Mouse (Mus musculus) cerebellum, postnatal 36 days (tissue): ENCODE data around the gene Fance.
"Not testable (repeated sequence)": the region's sequence is repeated elsewhere in the genome, so short reads cannot be mapped to it uniquely, and the experiment has no call there.

Experiments used
- DNase-seq, 2 experiments: peaks; one replicate each; pipeline ENCODE4 v3.0.0; 2021 to 2022; ENCODE audit warnings: mixed read lengths in 2 of 2

Gene Fance

DNA sequence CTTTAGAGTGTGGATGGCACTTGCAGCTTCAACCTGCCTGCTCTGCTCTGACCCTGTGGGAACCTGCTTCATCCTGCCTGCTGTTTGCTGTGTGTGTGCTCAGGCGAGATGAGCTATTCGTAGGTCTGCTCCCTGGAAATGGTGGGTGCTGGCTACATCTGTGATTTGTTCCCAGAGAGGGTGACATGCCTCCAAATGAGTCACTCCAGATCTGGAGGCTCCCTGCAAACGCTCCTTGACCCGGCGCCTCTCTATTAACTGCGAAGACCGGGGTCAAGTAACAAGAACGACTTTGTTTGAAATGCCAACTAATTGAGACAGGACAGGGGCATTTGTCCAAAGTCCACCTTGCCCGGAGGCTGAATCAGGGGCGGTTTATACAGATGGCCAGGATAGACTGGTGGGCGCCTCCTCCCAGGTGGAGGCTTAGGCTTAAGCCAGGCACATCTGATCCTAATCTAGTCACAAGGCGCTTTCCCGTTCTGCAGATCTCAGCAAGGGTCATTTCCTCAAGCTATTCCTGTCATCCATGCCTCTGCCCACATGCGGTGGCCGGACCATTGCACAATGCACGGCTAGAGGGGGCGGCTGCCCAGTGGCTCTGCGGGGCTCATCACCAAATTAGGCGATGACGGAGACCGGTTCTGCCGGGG lies 14.5 kb downstream of the Fance start:
- DNase-seq, result no peak

DNA sequence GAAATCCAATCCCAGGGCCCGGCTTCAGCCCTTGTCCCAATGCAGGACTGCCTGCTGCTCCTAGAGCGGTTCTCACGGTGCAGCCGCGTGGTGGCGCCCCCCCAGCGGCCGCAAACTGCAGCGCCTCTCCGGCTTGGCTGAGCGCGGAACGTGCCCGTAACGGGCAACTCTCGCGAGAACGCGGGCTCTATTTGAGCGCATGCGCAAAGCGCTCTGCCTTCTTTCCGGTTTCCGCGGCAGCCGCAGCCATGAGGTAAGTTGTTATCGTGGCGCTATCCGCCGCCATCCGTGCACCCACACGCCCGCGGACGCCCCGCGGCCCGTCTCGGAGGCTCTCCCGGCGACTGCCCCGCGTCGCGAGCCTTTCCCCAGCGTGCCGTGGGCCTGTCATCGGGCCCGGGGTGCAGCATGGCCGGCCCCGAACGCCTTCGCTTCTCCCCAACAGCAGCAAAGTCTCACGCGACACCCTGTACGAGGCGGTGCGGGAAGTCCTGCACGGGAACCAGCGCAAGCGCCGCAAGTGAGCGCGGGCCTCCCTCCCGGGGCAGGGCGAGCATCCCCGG lies 15.1 kb downstream of the Fance start, which contains the start of gene Rpl10a:
TSS of gene Rpl10a (plus strand) at position 106 of the 563 bp plus-strand sequence.
- peak; percentile 98 to 99 for DNase-seq

DNA sequence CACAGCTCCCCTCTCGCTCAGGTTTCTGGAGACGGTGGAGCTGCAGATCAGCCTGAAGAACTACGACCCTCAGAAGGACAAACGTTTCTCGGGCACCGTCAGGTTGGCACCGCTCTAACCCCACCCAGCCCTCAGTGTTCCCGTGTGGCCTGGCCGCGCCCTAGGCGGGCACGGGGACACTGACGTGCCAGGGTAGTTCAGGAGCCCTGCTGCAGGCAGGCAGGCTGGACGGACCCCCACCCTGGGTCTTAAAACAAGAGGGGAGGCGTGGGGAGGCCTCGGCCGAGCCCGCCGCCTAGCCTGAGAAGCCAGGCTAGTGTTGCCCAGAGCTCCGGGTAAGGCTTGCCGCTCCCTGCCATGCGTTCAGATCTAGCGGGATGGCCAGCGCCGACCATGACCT lies 15.6 kb downstream of the Fance start:
- peak in 1 of 2 experiments; percentile 25 for DNase-seq

DNA sequence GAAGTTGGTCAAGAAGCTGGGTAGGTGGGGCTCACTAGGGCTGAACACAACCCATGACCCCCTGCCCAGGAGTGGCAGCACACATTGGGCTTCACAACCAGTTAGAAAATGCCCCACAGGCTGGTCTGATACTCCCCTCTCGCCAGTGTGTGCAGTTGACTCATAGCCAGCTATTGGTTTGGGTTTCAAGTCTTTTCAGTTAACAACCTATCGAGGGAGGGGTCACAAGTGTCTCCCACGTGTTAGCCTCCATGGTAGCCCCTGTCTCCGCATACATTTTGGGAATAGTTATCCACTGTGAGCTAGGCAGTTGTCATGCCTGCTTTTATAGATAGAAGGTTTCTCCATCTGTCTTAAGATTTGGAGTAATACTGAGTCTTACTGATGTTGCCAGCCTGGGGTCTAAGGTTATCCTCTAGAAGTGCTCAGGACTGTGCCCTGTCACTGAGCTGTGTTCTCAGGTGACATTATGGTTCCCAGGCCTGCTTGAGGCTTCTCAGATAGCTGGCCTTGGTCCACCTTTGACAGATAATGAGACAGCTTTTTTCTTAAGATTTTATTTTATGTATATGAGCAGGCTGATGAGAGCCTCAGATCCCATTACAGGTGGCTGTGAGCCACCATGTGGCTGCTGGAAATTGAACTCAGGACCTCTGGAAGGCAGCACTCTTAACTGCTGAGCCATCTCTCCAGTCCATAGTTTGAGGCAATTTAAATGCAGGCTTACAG lies 16.3 kb downstream of the Fance start:
- no peak for DNase-seq

GRCm38 (mm10) chr17:28330232-28330546 lies 16.9 kb downstream of the Fance start:
- no peak for DNase-seq

GRCm38 (mm10) chr17:28330590-28330989 lies 17.3 kb downstream of the Fance start:
- DNase-seq, result not testable (repeated sequence)

DNA sequence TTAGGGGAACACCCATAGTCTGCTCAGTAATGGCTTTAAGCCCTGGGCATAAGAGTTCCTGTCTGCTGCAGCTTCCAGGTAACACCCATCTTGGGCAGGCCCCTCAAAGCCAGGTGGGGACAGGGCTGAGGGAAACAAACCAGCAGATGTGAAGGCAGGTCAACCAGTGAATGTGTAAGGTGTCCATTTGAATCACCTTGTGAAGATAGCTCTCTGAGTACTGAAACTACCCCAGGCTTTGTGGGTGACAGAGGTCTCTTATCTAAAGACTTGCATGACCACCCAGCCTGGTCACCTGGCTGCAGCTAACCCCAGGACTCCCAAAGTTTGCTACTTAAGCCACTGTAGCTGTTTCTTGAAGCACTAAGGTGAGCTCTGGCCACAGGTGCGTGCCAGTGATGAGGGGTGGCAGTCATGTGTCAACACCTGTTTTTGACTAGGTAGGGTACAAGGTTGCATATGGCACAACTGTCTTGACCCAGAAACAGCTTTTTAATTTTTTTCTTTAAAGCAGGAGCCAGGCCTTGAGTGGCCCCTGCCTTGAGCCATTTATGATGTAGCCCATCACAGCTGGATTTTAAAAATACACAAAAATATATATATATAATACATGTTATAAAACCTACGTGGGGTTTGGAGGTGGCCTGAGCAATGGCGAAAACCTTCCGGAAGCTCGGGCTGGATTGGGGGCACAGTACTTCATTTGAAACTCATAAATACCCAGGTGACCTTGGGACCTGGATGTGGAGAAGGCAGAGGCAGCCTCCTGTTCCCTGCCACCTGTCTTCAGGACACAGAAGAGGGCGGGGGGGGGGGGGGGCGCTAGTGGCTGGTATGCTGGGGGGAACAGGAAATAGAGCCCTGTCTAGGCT lies 18.2 kb downstream of the Fance start:
- DNase-seq, result no peak

- DNase-seq, result no peak
Observed at GRCm38 (mm10) chr17:28332113-28332914, 19.0 kb downstream of the Fance start.

DNA sequence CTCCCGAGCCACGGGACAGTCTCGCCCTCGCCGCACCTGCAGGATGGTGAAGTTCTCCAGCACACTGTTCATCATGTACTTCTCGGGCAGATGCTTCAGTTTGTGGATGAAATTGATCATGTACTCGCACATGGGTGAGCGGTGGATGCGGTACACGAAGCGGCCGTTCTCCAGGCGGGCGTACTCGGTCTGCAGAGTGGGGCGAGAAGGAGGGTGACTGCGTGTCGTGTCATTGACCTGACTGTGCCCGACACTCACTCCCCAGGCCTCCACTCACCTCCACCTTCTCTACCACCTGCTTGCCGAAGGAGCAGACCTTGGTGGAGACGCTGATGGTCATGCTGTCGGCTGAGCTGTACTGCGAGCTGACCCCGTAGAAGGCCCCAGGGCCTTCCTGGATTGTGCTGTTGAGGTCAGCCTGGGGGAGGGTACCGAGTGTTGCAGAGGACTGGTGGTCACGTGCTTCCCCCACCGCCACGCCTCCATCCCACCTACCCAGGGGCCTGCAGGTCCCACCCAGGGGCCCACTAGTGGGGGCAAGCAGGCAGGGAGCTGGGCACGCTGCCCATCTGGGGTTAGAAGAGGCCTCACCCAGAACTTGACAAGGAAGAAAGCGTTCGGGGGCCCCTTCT lies 19.7 kb downstream of the Fance start:
- no peak for DNase-seq

DNA sequence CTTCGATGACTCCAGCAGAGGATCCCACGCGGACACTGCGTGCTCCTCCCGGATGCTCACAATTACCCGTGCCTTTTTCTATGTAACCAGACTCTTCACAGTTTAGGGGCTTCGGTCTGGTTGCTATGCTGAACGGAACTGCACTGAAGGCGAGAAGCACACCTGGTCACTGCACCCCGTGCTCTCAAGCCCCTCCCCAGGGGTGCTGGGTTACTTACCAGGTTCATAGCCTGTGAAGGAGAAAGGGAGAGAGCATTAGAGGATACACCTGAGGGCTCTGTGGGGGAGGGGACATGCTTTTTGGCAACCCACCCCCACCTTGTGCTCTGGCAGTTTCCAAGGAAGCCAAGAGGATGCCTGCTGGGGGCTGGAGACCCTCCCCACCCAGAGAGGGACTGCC lies 21.9 kb downstream of the Fance start:
- DNase-seq, result no peak

DNA sequence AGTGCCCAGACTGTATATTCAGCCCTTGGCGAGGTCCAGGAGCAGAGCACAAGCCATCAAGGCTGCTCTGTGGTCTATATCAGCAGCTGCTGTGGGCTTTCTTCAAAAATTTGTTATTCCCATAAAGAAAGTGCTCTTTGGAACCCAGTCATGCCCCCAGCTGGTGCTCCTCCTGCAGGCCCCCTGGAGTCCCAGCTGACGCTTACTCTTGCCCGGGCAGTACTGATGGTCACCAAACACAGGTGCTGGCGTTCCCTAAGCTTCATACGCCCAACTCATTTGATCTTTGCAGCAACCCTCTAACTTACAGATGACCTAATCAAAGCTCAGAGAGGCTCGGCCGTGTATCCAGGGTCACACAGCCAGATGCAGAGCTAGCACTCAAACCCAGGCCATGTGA lies 24.2 kb downstream of the Fance start:
- DNase-seq, result no peak

DNA sequence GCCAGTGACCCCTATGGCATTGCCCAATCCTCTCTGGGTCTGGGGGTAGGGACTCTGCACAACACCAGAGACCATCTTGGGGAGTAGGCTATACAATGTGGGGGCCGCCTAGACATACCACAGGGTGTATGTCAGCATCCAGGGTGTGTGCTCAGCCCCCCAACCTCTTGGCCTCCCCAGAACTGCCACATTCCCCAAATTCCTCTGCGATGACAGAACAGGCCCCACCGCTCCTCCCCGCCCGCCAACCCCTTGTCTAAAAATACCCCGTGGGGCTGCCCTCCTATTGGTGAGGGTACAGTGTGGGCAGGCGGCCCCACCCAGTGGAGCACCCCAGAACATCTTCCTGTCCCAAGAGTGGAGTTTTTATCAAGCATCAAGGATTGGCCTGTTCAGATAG lies 27.3 kb downstream of the Fance start:
- DNase-seq, result no peak

GRCm38 (mm10) chr17:28341091-28341490 lies 27.8 kb downstream of the Fance start:
- peak; percentile 23 to 60 for DNase-seq

GRCm38 (mm10) chr17:28344050-28344607 lies 30.8 kb downstream of the Fance start:
- no peak for DNase-seq

DNA sequence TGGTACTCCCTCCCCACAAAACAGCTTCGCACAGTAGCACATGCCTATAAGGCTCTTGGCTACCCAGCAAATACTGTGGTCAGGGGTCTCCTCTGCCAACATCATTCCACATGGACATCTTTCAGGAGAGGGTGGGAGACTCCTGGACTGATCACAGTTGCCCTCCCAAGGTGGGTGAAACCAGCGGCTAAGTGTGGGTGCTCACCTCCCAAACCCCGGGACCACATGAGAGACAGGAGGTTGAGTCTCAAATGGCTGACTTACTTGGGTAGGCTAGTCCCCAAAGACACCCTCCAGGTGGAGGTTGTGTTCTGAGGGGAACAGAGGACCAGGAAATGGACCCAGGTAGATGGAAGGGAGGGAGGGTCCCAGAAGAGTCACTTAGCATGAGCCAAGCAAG lies 31.4 kb downstream of the Fance start:
- DNase-seq, result no peak

GRCm38 (mm10) chr17:28345271-28345721 lies 32.0 kb downstream of the Fance start:
- DNase-seq, result no peak

GRCm38 (mm10) chr17:28345882-28346281 lies 32.6 kb downstream of the Fance start:
- no peak for DNase-seq

DNA sequence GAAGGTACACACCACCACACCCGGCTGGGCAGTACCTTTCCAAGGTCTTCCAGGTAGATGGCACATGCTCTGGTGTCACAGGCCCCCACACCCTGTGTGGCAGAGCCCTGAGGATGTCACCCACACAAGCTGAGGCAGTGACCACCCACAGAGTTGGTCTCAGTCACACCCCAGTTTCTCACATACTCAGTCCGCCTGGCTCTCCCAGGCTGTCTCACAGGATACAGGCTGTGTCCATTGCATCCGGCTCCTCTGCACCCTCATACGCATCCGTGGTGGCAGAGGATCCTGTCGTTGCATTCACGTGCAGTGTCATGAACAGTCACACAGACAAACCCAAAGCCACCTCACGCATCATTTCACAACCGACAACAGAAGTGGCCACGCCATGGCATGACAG lies 34.0 kb downstream of the Fance start:
- DNase-seq, result no peak

DNA sequence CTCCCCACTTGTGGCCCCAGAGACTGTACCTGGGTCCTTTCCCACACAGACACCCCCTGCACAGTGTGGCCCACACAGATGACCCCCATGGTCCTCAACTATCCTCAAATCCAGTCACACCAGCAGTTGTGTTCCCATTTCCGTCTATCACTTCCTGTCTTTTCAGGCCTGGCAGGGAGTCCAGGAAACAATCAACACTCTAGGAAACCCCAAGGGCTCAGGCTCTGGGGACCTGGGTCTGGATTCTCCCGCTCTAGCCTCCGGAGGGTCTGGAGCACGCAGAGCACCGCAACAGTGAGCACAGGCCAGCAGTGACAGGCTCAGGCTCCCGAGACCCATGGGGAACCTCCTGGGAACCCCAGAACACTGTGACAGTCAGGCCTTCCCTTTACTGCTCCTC lies 34.9 kb downstream of the Fance start:
- DNase-seq, result no peak

- no peak for DNase-seq
Observed at GRCm38 (mm10) chr17:28349264-28349880, 36.1 kb downstream of the Fance start.

DNA sequence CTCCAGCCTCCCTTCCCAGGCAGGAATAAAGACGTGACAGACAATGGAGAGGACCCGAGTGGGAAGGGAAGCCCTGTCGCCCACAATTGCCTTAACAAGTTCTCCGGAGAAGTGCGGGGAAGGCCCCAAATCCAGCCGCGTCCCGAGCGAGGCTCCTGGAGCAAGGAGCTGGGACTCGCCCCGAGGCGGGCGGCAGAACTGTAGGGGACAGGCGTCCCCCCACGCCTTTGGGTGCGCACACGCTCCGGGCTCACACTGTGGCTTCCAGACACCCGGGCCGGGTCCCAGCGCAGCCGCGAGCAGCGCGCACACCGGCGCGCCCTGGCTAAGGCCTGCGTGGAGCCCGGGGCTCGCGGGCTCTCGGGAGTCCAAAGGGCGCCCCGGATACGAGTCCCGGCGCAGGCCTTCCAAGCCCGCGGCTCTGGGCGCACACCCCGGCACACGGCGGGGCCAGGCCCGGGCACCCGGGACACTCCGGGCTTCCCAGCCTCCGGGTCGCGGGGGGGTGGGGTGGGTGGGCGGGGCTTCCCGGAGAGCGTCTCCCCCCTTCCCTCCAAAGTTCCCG lies 36.7 kb downstream of the Fance start:
- DNase-seq, result no peak
